Mouse (Mus musculus) embryonic facial prominence, embryonic 10.5 days (tissue): Measurements from ENCODE around the gene Pom121. TPM values are rescaled to one million over a fixed set of nuclear protein-coding genes. Genes with fewer than 3 reads are reported as not detected.
A peak's percentile ranks its signal among the peaks of the same experiment; 100 is the strongest.
"Not testable (repeated sequence)": the region's sequence is repeated elsewhere in the genome, so short reads cannot be mapped to it uniquely, and the experiment has no call there.

Experiments
- DNase-seq: peaks from one replicate; pipeline ENCODE4 v3.0.0-alpha.2; 2017; ENCODE audit warnings: low spot score
- H3K27ac ChIP-seq: fragments of 300-500 bp; sonication (generic); replicated peaks from 2 replicates; pipeline ENCODE4 v1.5.1; 2016; ENCODE audit warnings: mild to moderate bottlenecking
- H3K27me3 ChIP-seq: fragments of 300-500 bp; sonication (generic); replicated peaks from 2 replicates; pipeline ENCODE4 v1.6.1; 2016; ENCODE audit warnings: low read depth, mild to moderate bottlenecking; ENCODE audit not compliant: poor library complexity, severe bottlenecking
- H3K36me3 ChIP-seq: fragments of 300-500 bp; sonication (generic); replicated peaks from 2 replicates; pipeline ENCODE4 v1.6.1; 2016; ENCODE audit warnings: mild to moderate bottlenecking, moderate library complexity
- H3K4me1 ChIP-seq: fragments of 300-500 bp; sonication (generic); 2 replicates; pipeline ENCODE4 v1.6.1; 2016
- H3K4me3 ChIP-seq: fragments of 300-500 bp; sonication (generic); 2 replicates; pipeline ENCODE4 v1.5.1; 2016; ENCODE audit warnings: mild to moderate bottlenecking, moderate library complexity
- H3K9me3 ChIP-seq: fragments of 300-500 bp; sonication (generic); 2 replicates; pipeline ENCODE4 v1.6.1; 2016; ENCODE audit warnings: mild to moderate bottlenecking
- WGBS: fragments of 180-500 bp; shearing (Covaris S2); methylation state at CpG from one replicate; pipeline ENCODE4 v1.1.7; 2016; 5-methylcytosine and 5-hydroxymethylcytosine counted together
- polyA plus RNA-seq: library from polyadenylated mRNA; unstranded; fragments of >200 nt; fragmentation: Nextera tagmentation; extraction: Ambion mirVana; gene quantifications from 2 replicates; pipeline ENCODE4 v1.2.1, GENCODE M21; 2016

Gene Pom121
- polyA plus RNA-seq, 1 experiment from 2014 or later = 20.1 TPM

DNA sequence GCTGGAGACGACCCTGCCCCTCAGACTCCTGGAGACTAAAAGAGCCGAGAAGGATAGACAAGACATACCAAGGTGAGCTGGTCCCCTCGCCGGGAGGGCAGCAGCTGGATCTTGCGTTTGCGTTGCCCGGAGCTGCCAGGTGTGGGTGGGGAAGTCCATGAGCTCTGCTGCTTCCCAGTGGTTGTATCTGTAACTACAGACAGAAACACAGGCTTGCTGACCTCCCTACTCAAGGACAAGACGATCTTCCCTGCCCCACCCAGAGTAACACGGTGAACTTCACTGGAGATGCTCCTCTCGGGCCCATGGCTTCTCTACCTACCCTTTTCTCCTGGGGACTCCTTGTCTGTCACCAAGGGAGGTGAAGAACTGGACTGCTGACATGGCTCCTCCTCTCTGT lies 10.6 kb downstream of the Pom121 start:
- H3K4me1 ChIP-seq = no peaks in the 10 kb centered on the region
- no peaks in the 10 kb centered on the region for H3K9me3 ChIP-seq
- no peak overlapping the region for H3K27ac ChIP-seq
- H3K27me3 ChIP-seq = no peaks in the 10 kb centered on the region
- WGBS = 91% methylated on average over 10 of the region's 10 CpGs
- H3K4me3 ChIP-seq = no peak overlapping the region
- peaks cover 99% of the 10 kb centered on the region for H3K36me3 ChIP-seq
- DNase-seq = no peak

DNA sequence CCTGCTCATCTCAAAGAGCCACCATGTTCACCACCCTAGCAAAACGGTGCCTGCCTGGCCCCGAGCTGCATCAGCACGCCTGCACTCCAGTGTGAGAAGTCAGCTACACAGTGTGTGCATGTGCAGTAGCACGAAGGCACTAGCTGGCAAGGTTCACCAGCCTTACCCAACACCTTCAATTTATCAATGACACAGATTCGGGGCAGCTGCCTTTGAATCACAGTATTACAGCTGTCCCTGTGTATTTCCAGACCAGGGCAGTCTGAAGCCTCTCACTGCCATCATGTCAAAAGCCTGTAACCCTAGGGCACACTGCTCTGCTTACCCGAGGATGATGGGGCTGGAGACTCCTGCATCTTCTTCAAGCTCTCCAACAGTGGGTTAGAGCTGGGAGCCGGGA lies 11.6 kb downstream of the Pom121 start:
- Histone ChIP-seq H3K27me3 (no peaks in the 10 kb centered on the region), H3K36me3 (peaks cover 99% of the 10 kb centered on the region), H3K4me1 (no peaks in the 10 kb centered on the region), H3K9me3 (no peaks in the 10 kb centered on the region), H3K4me3 (no peak overlapping the region), H3K27ac (no peak overlapping the region)
- DNase-seq = no peak
- WGBS = 91% methylated on average over 7 of the region's 7 CpGs

DNA sequence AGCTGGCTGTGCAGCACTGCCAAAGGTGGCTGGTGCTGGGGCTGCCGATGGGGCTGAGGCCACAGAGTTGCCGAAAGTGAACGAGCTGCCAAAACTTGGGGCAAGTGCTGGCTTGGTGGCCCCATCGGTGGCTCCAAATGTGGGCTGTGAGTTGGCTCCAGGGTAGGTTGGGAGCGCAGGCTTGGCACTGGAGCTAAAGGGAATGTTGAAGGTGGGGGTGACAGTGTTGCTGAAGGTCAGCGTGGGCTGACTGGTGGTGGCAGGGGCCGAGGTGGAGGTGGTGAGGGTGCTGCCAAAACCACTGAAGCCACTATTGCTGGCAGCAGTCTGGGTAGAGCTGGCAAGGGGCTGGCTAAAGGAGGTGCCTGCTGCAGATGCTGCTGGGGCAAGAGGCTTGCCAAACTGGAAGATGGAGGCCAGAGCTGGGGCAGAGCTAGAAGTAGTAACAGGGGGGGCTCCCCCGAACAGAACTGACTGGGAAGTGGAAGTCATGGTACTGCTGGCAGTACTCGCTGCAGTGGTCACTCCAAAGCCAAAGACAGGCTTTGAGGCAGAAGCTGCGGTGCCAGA lies 12.9 kb downstream of the Pom121 start:
- DNase-seq = no peak
- no peaks in the 10 kb centered on the region for H3K9me3 ChIP-seq
- 92% methylated on average over 10 of the region's 10 CpGs for WGBS

DNA sequence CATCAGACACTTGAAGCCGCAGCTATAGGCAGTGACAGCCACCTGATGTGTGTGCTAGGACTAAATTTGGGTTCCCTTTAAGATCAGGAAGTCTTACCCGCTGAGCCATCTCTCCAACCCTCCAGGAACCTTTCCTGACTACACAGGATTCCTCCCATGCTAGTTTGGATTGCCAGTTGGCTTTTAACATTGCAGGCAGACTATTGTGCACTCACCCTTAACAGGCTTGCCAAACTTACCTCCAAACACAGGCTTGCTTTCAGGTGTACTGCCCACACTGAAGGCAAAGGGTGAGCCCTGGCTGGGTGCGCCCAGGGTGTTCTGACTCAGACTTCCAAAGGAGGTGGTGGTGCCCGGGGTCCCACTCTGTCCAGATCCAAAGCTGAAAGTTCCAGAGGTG lies 13.7 kb downstream of the Pom121 start:
- no peaks in the 10 kb centered on the region for H3K9me3 ChIP-seq
- H3K4me1 ChIP-seq = no peaks in the 10 kb centered on the region
- H3K27me3 ChIP-seq = no peaks in the 10 kb centered on the region
- H3K36me3 ChIP-seq = peaks cover 100% of the 10 kb centered on the region
- H3K4me3 ChIP-seq = no peak overlapping the region
- 92% methylated on average over 4 of the region's 4 CpGs for WGBS
- no peak for DNase-seq
- H3K27ac ChIP-seq = no peak overlapping the region

More for the DNA sequence above, 12.9 kb downstream of the Pom121 start:
- Histone ChIP-seq H3K36me3 (peaks cover 99% of the 10 kb centered on the region), H3K4me3 (no peak overlapping the region), H3K27ac (no peak overlapping the region), H3K4me1 (no peaks in the 10 kb centered on the region), H3K27me3 (no peaks in the 10 kb centered on the region)

DNA sequence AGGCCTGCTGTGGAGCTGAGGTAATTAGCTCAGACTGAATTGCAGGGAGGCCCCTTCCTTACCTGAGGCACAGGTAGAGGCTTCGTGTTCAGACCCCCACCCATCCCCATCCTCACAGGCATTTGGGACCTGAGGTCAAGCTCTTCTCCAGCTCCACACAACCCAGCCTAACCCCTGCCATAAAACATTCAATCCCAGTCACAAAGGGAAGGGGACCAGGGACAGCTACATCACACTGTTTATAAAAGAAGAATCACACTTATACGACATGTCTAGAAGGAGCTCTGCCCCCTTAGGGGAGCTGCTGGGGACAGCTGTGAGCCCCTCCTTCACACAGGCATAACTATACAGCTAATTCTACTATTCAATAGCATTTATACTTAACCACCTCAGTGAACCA lies 18.0 kb downstream of the Pom121 start:
- Histone ChIP-seq H3K4me1 (no peaks in the 10 kb centered on the region), H3K4me3 (no peak overlapping the region), H3K36me3 (peaks cover 100% of the 10 kb centered on the region), H3K27ac (no peak overlapping the region), H3K9me3 (no peaks in the 10 kb centered on the region), H3K27me3 (no peaks in the 10 kb centered on the region)
- no peak for DNase-seq
- 79% methylated on average over 2 of the region's 2 CpGs for WGBS

DNA sequence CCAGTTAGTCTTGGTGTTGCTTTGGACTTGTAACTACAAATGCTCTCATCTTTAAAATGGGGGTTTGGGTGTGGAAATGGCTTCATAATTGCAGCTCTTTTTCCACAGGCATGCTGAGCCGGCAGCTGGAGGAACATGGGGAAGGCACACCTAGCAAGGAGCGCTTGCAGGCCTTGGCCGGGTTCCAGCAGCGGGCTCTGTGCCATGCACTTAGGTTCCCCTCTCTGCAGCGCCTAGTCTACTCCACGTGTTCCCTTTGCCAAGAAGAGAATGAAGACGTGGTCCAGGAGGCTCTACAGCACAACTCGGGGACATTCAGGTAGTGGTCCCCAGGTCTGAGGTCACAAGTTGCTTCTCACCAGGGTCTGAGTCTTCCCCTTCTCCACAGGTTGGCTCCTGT lies 19.2 kb downstream of the Pom121 start:
- peaks cover 11% of the 10 kb centered on the region for H3K4me1 ChIP-seq
- no peak overlapping the region for H3K4me3 ChIP-seq
- H3K9me3 ChIP-seq = no peaks in the 10 kb centered on the region
- whole genome bisulfite sequencing = 92% methylated on average over 8 of the region's 8 CpGs
- H3K27me3 ChIP-seq = no peaks in the 10 kb centered on the region
- no peak overlapping the region for H3K27ac ChIP-seq
- peaks cover 91% of the 10 kb centered on the region for H3K36me3 ChIP-seq
- DNase-seq = no peak

DNA sequence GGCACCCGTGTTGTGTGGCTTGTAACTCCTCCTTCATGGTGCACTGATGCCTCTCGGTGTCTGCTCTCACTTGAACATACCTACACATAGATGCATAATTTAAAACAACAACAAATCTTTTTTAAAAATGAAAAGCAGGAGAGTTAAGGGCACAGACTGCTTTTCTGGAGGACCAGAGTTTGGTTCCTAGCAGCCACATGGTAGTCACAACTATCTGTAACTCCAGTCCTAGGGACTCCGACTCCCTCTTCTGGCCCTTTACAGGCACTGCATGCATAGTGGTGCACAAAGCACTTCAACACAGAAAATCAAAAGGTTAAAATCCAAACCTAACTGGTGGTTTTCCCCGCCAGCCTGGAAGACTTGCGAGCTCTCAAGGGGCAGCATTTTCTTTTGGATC lies 20.7 kb downstream of the Pom121 start:
- no peak overlapping the region for H3K27ac ChIP-seq
- no peak for DNase-seq
- H3K9me3 ChIP-seq = no peaks in the 10 kb centered on the region
- no peaks in the 10 kb centered on the region for H3K27me3 ChIP-seq
- WGBS = 95% methylated on average over 5 of the region's 5 CpGs
- H3K36me3 ChIP-seq = peaks cover 75% of the 10 kb centered on the region
- no peak overlapping the region for H3K4me3 ChIP-seq
- H3K4me1 ChIP-seq = peaks cover 17% of the 10 kb centered on the region

DNA sequence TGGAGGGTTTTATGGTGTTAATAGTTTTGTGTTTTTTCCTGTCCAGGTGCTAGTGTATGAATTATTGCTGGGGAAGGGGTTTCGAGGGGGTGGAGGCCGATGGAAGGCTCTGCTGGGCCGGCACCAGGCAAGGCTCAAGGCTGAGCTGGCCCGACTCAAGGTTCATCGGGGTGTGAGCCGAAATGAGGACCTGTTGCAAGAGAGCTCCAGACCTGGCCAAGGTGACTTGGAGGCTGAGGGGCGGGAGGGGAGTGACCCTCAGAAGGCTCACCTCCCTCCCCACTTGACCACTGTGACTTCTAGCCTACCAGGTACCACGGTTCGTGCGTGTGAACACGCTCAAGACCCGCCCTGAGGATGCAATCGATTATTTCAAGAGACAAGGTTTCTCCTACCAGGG lies 23.2 kb downstream of the Pom121 start:
- Histone ChIP-seq H3K27me3 (no peaks in the 10 kb centered on the region), H3K27ac (no peak overlapping the region), H3K36me3 (peaks cover 51% of the 10 kb centered on the region), H3K4me1 (peaks cover 17% of the 10 kb centered on the region), H3K4me3 (peak overlapping the region; percentile 99), H3K9me3 (no peaks in the 10 kb centered on the region)
- 94% methylated on average over 13 of the region's 13 CpGs for WGBS
- no peak for DNase-seq

DNA sequence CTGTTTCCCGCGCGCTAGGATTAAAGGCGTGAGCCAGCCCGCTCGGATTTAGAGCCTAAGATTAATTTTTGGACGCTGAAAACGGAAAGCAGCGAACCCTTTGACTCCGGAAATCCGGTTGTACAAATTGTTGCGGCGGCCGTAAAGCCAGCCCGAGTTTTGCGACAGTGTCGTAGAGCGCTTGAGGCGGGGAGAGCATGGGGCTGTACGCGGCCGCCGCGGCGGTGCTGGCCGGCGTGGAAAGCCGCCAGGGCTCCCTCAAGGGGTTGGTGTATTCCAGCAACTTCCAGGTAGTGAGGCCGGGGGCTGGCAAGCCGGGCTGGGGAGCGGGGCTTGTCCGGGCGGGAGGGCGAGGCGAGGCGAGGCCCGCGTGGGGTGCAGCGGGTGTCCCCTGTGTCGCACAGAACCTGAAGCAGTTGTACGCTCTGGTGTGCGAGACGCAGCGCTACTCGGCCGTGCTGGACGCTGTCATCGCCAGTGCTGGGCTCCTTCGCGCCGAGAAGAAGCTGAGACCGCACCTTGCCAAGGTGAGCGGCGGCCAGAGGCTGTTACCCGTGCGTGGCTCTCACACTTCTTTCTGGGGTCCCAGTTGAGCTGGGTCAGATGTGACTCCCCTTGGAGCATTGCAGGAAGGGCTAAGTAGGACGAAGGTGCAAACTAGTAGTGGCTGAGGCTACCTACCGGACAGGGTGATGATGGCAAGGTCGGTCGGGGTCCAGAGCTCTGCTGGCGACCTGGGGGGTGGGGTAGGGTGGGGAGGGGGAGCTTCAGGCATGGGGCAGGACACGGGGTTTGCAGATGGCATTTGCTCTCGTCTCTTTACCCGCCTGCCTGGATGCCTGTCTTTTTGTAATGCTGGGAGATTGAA lies 24.3 kb downstream of the Pom121 start, which contains the start of gene Nsun5:
TSS of gene Nsun5 (plus strand) at position 167 of the 868 bp plus-strand sequence.
- Histone ChIP-seq H3K9me3 (no peaks in the 10 kb centered on the region), H3K4me3 (peak within 1 kb of the TSS; percentile 99), H3K27ac (peak within 1 kb of the TSS; percentile 85), H3K4me1 (peaks cover 17% of the 10 kb centered on the region), H3K36me3 (peaks cover 40% of the 10 kb centered on the region), H3K27me3 (no peaks in the 10 kb centered on the region; the same call in 1 of the 2 replicates)
- DNase-seq = peak; percentile 95
- under 1% methylated on average over 64 of the region's 64 CpGs for WGBS

DNA sequence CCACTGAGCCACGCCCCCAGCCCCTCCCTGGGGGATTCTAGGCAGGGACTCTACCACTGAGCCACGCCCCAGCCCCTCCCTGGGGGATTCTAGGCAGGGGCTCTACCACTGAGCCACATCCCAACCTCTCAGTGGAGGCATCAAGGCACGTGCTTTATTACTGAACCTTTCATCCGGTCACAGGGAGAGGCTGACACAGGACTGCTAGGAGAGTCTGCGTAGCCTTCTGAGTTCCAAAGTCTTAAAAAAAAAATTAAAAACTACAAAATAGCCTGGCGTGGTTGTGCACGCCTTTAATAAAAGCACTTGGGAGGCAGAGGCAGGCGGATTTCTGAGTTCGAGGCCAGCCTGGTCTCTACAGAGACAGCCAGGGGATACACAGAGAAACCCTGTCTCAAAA lies 25.1 kb downstream of the Pom121 start:
- WGBS = 54% methylated on average over 9 of the region's 9 CpGs
- not testable (repeated sequence) for DNase-seq, H3K27me3 ChIP-seq, H3K9me3 ChIP-seq
- Histone ChIP-seq H3K4me1 (peaks cover 17% of the 10 kb centered on the region), H3K27ac (peak overlapping the region; percentile 85), H3K36me3 (peaks cover 31% of the 10 kb centered on the region), H3K4me3 (peak overlapping the region; percentile 99)

DNA sequence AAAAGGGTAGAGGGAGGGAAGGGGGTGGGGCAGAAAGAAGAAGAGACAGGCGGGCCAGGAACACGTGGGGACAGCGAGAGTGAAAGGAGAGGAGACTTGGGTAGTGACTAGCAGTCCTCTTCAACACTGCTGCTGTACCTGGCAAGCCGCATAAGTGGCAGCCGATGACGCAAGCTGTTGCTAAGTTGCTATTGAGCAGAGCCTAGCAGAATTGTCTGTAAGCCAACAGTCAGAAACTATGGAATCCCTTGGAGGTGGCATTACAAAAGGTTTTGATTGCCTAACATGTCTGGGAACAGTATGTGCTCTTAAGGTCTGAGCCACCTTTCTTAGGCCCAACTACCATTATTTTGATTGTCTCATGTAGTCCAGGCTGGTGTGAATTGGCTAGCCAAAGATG lies 26.0 kb downstream of the Pom121 start:
- no peaks in the 10 kb centered on the region for H3K9me3 ChIP-seq
- no peak overlapping the region for H3K27ac ChIP-seq
- peaks cover 5% of the 10 kb centered on the region; the same call in 1 of the 2 replicates for H3K27me3 ChIP-seq
- WGBS = 83% methylated on average over 6 of the region's 6 CpGs
- no peak overlapping the region for H3K4me3 ChIP-seq
- H3K36me3 ChIP-seq = peaks cover 22% of the 10 kb centered on the region
- DNase-seq = no peak
- peaks cover 20% of the 10 kb centered on the region for H3K4me1 ChIP-seq

DNA sequence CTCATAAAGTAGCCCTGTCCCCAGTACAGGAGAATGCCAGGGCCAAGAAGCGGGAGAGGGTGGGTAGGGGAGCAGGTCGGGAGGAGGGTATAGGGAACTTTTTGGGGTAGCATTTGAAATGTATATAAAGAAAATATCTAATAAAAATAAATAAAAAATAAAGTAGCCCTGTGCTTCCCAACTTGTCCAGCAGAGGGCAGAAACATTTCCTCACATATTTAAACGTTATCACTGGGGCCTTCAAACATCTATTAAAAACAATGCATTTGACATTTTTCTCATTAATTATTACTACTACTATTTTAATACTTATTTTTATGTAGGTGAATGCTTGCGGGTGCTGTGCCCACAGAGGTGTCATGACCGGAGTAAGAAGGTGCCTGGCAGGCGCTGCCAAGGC lies 26.5 kb downstream of the Pom121 start:
- 59% methylated on average over 6 of the region's 6 CpGs for WGBS
- no peak overlapping the region for H3K4me3 ChIP-seq
- H3K27me3 ChIP-seq = peaks cover 5% of the 10 kb centered on the region; the same call in 1 of the 2 replicates
- H3K36me3 ChIP-seq = peaks cover 18% of the 10 kb centered on the region
- DNase-seq = no peak
- H3K4me1 ChIP-seq = peaks cover 20% of the 10 kb centered on the region
- no peak overlapping the region for H3K27ac ChIP-seq
- no peaks in the 10 kb centered on the region for H3K9me3 ChIP-seq

DNA sequence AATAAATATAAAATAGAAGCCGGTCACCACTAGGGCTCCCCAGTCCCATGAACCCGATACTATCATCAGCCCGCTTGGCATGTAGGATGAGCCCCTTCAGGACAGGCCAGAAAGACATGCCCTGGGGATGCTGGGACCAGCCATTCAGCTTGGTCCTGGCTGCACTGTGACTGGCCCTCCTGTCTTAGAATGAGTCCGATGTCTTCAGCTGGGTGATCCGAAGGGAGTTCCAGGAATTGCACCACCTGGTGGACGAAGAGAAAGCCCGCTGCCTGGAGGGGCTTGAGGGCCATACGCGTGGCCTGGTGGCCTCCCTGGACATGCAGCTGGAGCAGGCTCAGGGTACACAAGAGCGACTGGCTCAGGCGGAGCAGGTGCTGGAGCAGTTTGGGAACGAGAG lies 30.8 kb downstream of the Pom121 start:
- Histone ChIP-seq H3K27ac (no peak overlapping the region), H3K27me3 (peaks cover 5% of the 10 kb centered on the region; the same call in 1 of the 2 replicates), H3K4me1 (0 out of 2 replicates have a peak, but pooled peaks cover 3% of the 10 kb centered on the region), H3K9me3 (no peaks in the 10 kb centered on the region), H3K36me3 (no peaks in the 10 kb centered on the region), H3K4me3 (no peak overlapping the region)
- WGBS = 29% methylated on average over 12 of the region's 12 CpGs
- DNase-seq = peak; percentile 70
